Mouse (Mus musculus): ENCODE measurements at regions not wholly inside any gene's neighbourhood (a gene's known extent, or its start where the extent isn't known, plus 50 kb on each side); places are given as distances from the start of the nearest gene placed in this dataset.

- TF ChIP-seq EP300 (IDR thresholded peaks at IDR 0.05; ENCODE audit: low read length) (no peak), NRF1 (IDR thresholded peaks at IDR 0.05; ENCODE audit: low read depth, low read length) (no peak), POLR2A (IDR thresholded peaks at IDR 0.05; ENCODE audit: low read depth, low read length) (no peak), MAFK (IDR thresholded peaks at IDR 0.05; ENCODE audit: insufficient replicate concordance, low read length) (no peak), MXI1 (IDR thresholded peaks at IDR 0.05; ENCODE audit: low read depth, low read length) (no peak), KAT2A (IDR thresholded peaks at IDR 0.05; ENCODE audit: insufficient replicate concordance, low read length) (no peak)
Measured at GRCm38 (mm10) chr5:112121554-112121953, 130.8 kb downstream of the Cryba4 start.

All from CH12.LX (cell line).